Mouse (Mus musculus): ENCODE measurements at regions not wholly inside any gene's neighbourhood (a gene's known extent, or its start where the extent isn't known, plus 50 kb on each side); places are given as distances from the start of the nearest gene placed in this dataset.

DNA sequence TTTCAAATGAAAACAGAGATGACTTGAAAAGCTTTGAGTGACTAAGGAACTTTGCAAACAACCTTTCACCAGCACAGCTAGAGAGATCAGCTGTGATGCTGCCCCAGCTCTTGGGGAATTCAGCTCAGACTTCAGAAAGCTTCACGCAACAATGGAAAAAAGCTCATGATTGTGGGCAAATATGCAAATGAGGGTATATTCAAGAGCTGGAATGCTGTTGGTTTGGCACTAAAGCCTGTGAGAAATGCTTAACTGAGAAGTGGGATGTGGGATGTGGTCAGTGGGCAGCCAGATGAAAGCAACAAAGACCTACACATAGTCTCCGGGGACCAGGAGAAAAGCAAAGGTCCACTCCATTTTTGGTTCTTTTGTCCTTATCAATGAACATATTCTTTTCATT, 156.0 kb upstream of the Olig3 start:
- TF ChIP-seq CTCF (IDR thresholded peaks at IDR 0.05) (no peak), EP300 (IDR thresholded peaks at IDR 0.05) (no peak)

Data from lung, postnatal 0 days (tissue).